Comparison of ENCODE assay signal across 8 mouse cellular contexts in the genomic region with DNA sequence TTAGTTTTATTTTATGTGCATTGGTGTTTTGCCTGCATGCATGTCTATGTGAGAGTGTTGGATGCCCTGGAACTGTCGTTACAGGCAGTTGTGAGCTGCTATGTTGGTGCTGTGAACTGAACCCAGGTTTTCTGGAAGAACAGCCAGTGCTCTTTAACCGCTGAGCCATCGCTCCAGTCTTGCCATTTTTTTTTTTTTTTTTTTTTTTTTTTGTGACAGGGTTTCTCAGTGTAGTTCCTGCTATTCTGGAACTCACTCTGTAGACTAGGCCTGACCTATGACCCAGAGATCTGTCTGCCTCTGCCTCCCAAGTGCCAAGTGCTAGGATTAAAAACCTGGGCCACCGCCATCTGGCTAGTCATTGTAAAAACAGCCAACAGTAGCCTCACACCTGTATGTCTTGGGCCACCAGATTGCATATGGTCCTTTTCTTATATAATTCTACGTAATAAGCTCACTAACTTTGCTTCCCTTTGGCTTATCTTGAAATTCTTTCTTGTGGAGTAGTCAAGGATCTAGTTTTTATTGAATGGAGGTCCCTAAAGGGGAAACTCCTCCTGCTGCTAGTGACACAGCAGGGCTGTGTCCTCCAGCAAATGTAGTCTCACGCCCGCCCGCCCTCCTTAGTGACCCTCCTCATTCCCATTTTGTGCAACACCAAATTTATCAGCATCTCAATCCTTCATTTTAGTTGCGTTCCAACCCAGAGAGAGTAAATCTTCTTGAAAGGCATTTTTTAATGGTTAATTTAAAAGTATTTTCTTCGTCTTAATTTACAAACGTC. TPM values are rescaled to one million over a fixed set of nuclear protein-coding genes. Genes with fewer than 3 reads are reported as not detected.
A peak's percentile ranks its signal among the peaks of the same experiment; 100 is the strongest.
DNase-seq lines count a peak whose midpoint lies in the region; ATAC-seq lines count a peak whose summit lies in the region.

No protein-coding gene starts in this region.

- peaks cover 16% of the 10 kb centered on the region for H3K4me1 ChIP-seq in lung, embryonic 15.5 days
- H3K4me1 ChIP-seq in embryonic facial prominence, embryonic 14.5 days (ENCODE audit: control insufficient read depth, insufficient read depth, low read length), result peaks cover 9% of the 10 kb centered on the region; the same call in 1 of the 2 replicates
- no peaks in the 10 kb centered on the region for H3K4me1 ChIP-seq in intestine, embryonic 16.5 days (ENCODE audit: control insufficient read depth, insufficient read depth, low read length)
- H3K4me1 ChIP-seq in neural tube, embryonic 12.5 days, result peaks cover 12% of the 10 kb centered on the region

- peak overlapping the region; percentile 32; the same call in 1 of the 2 replicates for H3K4me3 ChIP-seq in lung, embryonic 15.5 days
- H3K4me3 ChIP-seq in embryonic facial prominence, embryonic 14.5 days (ENCODE audit: low read depth, low read length), result peak overlapping the region; percentile 35
- no peak overlapping the region for H3K4me3 ChIP-seq in intestine, embryonic 16.5 days (ENCODE audit: low read length)
- H3K4me3 ChIP-seq in neural tube, embryonic 12.5 days, result no peak overlapping the region

- H3K4me2 ChIP-seq in lung, embryonic 15.5 days, result peak overlapping the region; percentile 54
- peak overlapping the region; percentile 57 for H3K4me2 ChIP-seq in embryonic facial prominence, embryonic 14.5 days (ENCODE audit: low read depth, low read length)
- peak overlapping the region; percentile 20; the same call in 1 of the 2 replicates for H3K4me2 ChIP-seq in intestine, embryonic 16.5 days (ENCODE audit: low read depth, low read length)
- peak overlapping the region; percentile 62; the same call in 1 of the 2 replicates for H3K4me2 ChIP-seq in neural tube, embryonic 12.5 days (replicated peaks)

- ATAC-seq in lung, embryonic 15.5 days (ENCODE audit: borderline replicate concordance, extremely low read depth, low FRiP score, low TSS enrichment), result no peak
- ATAC-seq in embryonic facial prominence, embryonic 14.5 days (ENCODE audit: low read depth), result no peak
- ATAC-seq in intestine, embryonic 16.5 days, result no peak
- no peak for ATAC-seq in neural tube, embryonic 12.5 days (ENCODE audit: low FRiP score, low read depth)

- no peak overlapping the region for H3K9ac ChIP-seq in lung, embryonic 15.5 days
- H3K9ac ChIP-seq in embryonic facial prominence, embryonic 14.5 days (ENCODE audit: low read depth, low read length), result peak overlapping the region; percentile 62
- H3K9ac ChIP-seq in intestine, embryonic 16.5 days (ENCODE audit: low read depth, low read length), result no peak overlapping the region
- H3K9ac ChIP-seq in neural tube, embryonic 12.5 days, result no peak overlapping the region

- no peaks in the 10 kb centered on the region for H3K36me3 ChIP-seq in lung, embryonic 15.5 days
- H3K36me3 ChIP-seq in embryonic facial prominence, embryonic 14.5 days (ENCODE audit: control insufficient read depth, insufficient read depth, low read length), result no peaks in the 10 kb centered on the region
- H3K36me3 ChIP-seq in intestine, embryonic 16.5 days (ENCODE audit: control insufficient read depth, insufficient read depth, low read length), result no peaks in the 10 kb centered on the region
- no peaks in the 10 kb centered on the region for H3K36me3 ChIP-seq in neural tube, embryonic 12.5 days

- no peak for DNase-seq in lung, postnatal 25 days (ENCODE audit: low spot score)
- DNase-seq in embryonic facial prominence, embryonic 14.5 days (ENCODE audit: low spot score), result no peak
- no peak for DNase-seq in left cerebral cortex, postnatal 25 days (ENCODE audit: low spot score in 2 of 2)
- DNase-seq in layer of hippocampus, adult 8-10 months (ENCODE audit: low spot score in 2 of 2), result no peak
- DNase-seq in gastrocnemius, postnatal 14 days, result no peak

- peak overlapping the region; percentile 95 for H3K27ac ChIP-seq in lung, embryonic 15.5 days
- peak overlapping the region; percentile 90 for H3K27ac ChIP-seq in embryonic facial prominence, embryonic 14.5 days (replicated peaks; ENCODE audit: low read depth, low read length)
- peak overlapping the region; percentile 64 for H3K27ac ChIP-seq in intestine, embryonic 16.5 days (ENCODE audit: low read length)
- no peak overlapping the region for H3K27ac ChIP-seq in neural tube, embryonic 12.5 days

- WGBS in lung, embryonic 15.5 days, result 52% methylated on average over 11 of the region's 11 CpGs
- 70% methylated on average over 11 of the region's 11 CpGs for WGBS in embryonic facial prominence, embryonic 14.5 days
- WGBS in intestine, embryonic 16.5 days, result 65% methylated on average over 11 of the region's 11 CpGs
- WGBS in neural tube, embryonic 12.5 days, result 66% methylated on average over 11 of the region's 11 CpGs

- no peaks in the 10 kb centered on the region for H3K27me3 ChIP-seq in lung, embryonic 15.5 days
- H3K27me3 ChIP-seq in embryonic facial prominence, embryonic 14.5 days (replicated peaks; ENCODE audit: control insufficient read depth, insufficient read depth, low read length), result no peaks in the 10 kb centered on the region
- H3K27me3 ChIP-seq in intestine, embryonic 16.5 days (replicated peaks; ENCODE audit: control insufficient read depth, insufficient read depth, low read length), result no peaks in the 10 kb centered on the region
- no peaks in the 10 kb centered on the region for H3K27me3 ChIP-seq in neural tube, embryonic 12.5 days (replicated peaks)

- no peaks in the 10 kb centered on the region for H3K9me3 ChIP-seq in lung, embryonic 15.5 days
- H3K9me3 ChIP-seq in embryonic facial prominence, embryonic 14.5 days (ENCODE audit: control insufficient read depth, low read length), result no peaks in the 10 kb centered on the region
- no peaks in the 10 kb centered on the region for H3K9me3 ChIP-seq in intestine, embryonic 16.5 days (ENCODE audit: control insufficient read depth, low read length)
- H3K9me3 ChIP-seq in neural tube, embryonic 12.5 days, result no peaks in the 10 kb centered on the region

- intact Hi-C loops in left cerebral cortex, postnatal 25 days (cut with DNase I), result no loop called here
- intact Hi-C loops in gastrocnemius, postnatal 14 days (cut with DNase I; ENCODE audit: low total_unique reads), result no loop called here

RNA-seq across cellular contexts. Expression of a gene that starts 12.2 kb away (rescaled TPM):
- 30.8 and 33.3 TPM in 2 replicates for polyA plus RNA-seq in lung, embryonic 15.5 days (2015; fragmentation: Nextera tagmentation; extraction: Ambion mirVana)
- 26.0 and 31.8 TPM in 2 replicates for polyA plus RNA-seq in embryonic facial prominence, embryonic 14.5 days (2014; fragmentation: Nextera tagmentation; extraction: Ambion mirVana)
- 20.2 and 22.1 TPM in 2 replicates for polyA plus RNA-seq in intestine, embryonic 16.5 days (2015; fragmentation: Nextera tagmentation; extraction: Ambion mirVana)
- polyA plus RNA-seq in neural tube, embryonic 12.5 days (2016; fragmentation: Nextera tagmentation; extraction: Ambion mirVana), result 38.1 and 40.5 TPM in 2 replicates
- total RNA-seq in left cerebral cortex, postnatal 25 days (2021), result 10 to 100 TPM; 64.3 to 70.2 TPM
- 10 to 100 TPM; 56.4 to 85.0 (median 73.0) TPM for total RNA-seq in layer of hippocampus, adult 8-10 months (2022)
- total RNA-seq in gastrocnemius, postnatal 14 days (2021), result 10 to 100 TPM; 15.7 to 17.7 TPM

RNA-seq across cellular contexts. Expression of a gene that starts 20.1 kb away (rescaled TPM):
- polyA plus RNA-seq in lung, embryonic 15.5 days (2015; fragmentation: Nextera tagmentation; extraction: Ambion mirVana), result 17.3 and 21.0 TPM in 2 replicates
- polyA plus RNA-seq in embryonic facial prominence, embryonic 14.5 days (2014; fragmentation: Nextera tagmentation; extraction: Ambion mirVana), result 6.7 and 8.2 TPM in 2 replicates
- 5.6 and 6.6 TPM in 2 replicates for polyA plus RNA-seq in intestine, embryonic 16.5 days (2015; fragmentation: Nextera tagmentation; extraction: Ambion mirVana)
- polyA plus RNA-seq in neural tube, embryonic 12.5 days (2016; fragmentation: Nextera tagmentation; extraction: Ambion mirVana), result 3.3 and 3.5 TPM in 2 replicates
- 1 to 10 TPM; 3.0 to 3.1 TPM for total RNA-seq in left cerebral cortex, postnatal 25 days (2021)
- 1 to 10 TPM; 5.1 to 6.7 (median 5.8) TPM for total RNA-seq in layer of hippocampus, adult 8-10 months (2022)
- total RNA-seq in gastrocnemius, postnatal 14 days (2021), result 10 to 100 TPM; 14.9 to 15.6 TPM

RNA-seq across cellular contexts. Expression of a gene that starts 30.3 kb away (rescaled TPM):
- polyA plus RNA-seq in lung, embryonic 15.5 days (2015; fragmentation: Nextera tagmentation; extraction: Ambion mirVana), result 208 and 219 TPM in 2 replicates
- polyA plus RNA-seq in embryonic facial prominence, embryonic 14.5 days (2014; fragmentation: Nextera tagmentation; extraction: Ambion mirVana), result 137 and 166 TPM in 2 replicates
- 125 and 140 TPM in 2 replicates for polyA plus RNA-seq in intestine, embryonic 16.5 days (2015; fragmentation: Nextera tagmentation; extraction: Ambion mirVana)
- polyA plus RNA-seq in neural tube, embryonic 12.5 days (2016; fragmentation: Nextera tagmentation; extraction: Ambion mirVana), result 322 and 326 TPM in 2 replicates
- total RNA-seq in left cerebral cortex, postnatal 25 days (2021), result 10 to 100 TPM; 81.2 to 84.6 TPM
- total RNA-seq in layer of hippocampus, adult 8-10 months (2022), result 10 to 100 TPM; 84.2 to 89.7 (median 87.4) TPM
- 10 to 100 TPM; 32.6 to 35.9 TPM for total RNA-seq in gastrocnemius, postnatal 14 days (2021)

RNA-seq across cellular contexts. Expression of a gene that starts 45.2 kb away (rescaled TPM):
- polyA plus RNA-seq in lung, embryonic 15.5 days (2015; fragmentation: Nextera tagmentation; extraction: Ambion mirVana), result 77.3 and 85.6 TPM in 2 replicates
- 79.6 and 89.9 TPM in 2 replicates for polyA plus RNA-seq in embryonic facial prominence, embryonic 14.5 days (2014; fragmentation: Nextera tagmentation; extraction: Ambion mirVana)
- polyA plus RNA-seq in intestine, embryonic 16.5 days (2015; fragmentation: Nextera tagmentation; extraction: Ambion mirVana), result 74.7 and 79.4 TPM in 2 replicates
- 81.7 and 87.0 TPM in 2 replicates for polyA plus RNA-seq in neural tube, embryonic 12.5 days (2016; fragmentation: Nextera tagmentation; extraction: Ambion mirVana)
- total RNA-seq in left cerebral cortex, postnatal 25 days (2021), result 10 to 100 TPM; 46.6 to 52.8 TPM
- 10 to 100 TPM; 54.7 to 68.9 (median 63.0) TPM for total RNA-seq in layer of hippocampus, adult 8-10 months (2022)
- 10 to 100 TPM; 57.3 to 59.6 TPM for total RNA-seq in gastrocnemius, postnatal 14 days (2021)

RNA-seq across cellular contexts. Expression of a gene that starts 55.9 kb away (rescaled TPM):
- 25.7 and 25.8 TPM in 2 replicates for polyA plus RNA-seq in lung, embryonic 15.5 days (2015; fragmentation: Nextera tagmentation; extraction: Ambion mirVana)
- 24.3 and 26.2 TPM in 2 replicates for polyA plus RNA-seq in embryonic facial prominence, embryonic 14.5 days (2014; fragmentation: Nextera tagmentation; extraction: Ambion mirVana)
- polyA plus RNA-seq in intestine, embryonic 16.5 days (2015; fragmentation: Nextera tagmentation; extraction: Ambion mirVana), result 8.4 and 8.6 TPM in 2 replicates
- polyA plus RNA-seq in neural tube, embryonic 12.5 days (2016; fragmentation: Nextera tagmentation; extraction: Ambion mirVana), result 19.7 and 22.7 TPM in 2 replicates
- total RNA-seq in left cerebral cortex, postnatal 25 days (2021), result 1 to 10 TPM; 7.2 to 8.1 TPM
- total RNA-seq in layer of hippocampus, adult 8-10 months (2022), result 10 to 100 TPM in 3 of 4 experiments, 1 to 10 TPM in 1; 9.1 to 12.7 (median 12.1) TPM
- 1 to 10 TPM; 1.9 to 2.3 TPM for total RNA-seq in gastrocnemius, postnatal 14 days (2021)

Comparison
In these comparisons a context has a peak if more than half of its experiments do, and no peak if none do; other contexts are left out.
1. H3K4me3 ChIP-seq: peak in lung, embryonic 15.5 days (single experiment) and embryonic facial prominence, embryonic 14.5 days (single experiment); none in intestine, embryonic 16.5 days (single experiment) and neural tube, embryonic 12.5 days (single experiment).
2. Peak in every context shown above with its lines, with median percentiles within 50 percentile points of each other: H3K4me2 ChIP-seq.